Mouse (Mus musculus) intestine, postnatal 0 days (tissue): ENCODE results near the gene Dazl. TPM values are rescaled to one million over a fixed set of nuclear protein-coding genes. Genes with fewer than 3 reads are reported as not detected.
"Not testable (repeated sequence)": the region's sequence is repeated elsewhere in the genome, so short reads cannot be mapped to it uniquely, and the experiment has no call there.

Source experiments
- ATAC-seq: fragments of 200-750 bp; cut with Nextera tagmentation; 2 replicates; pipeline ENCODE4 v1.8.0; 2017; ENCODE audit warnings: mild to moderate bottlenecking, moderate TSS enrichment, moderate library complexity
- H3K27ac ChIP-seq: fragments of 300-500 bp; sonication (generic); 2 replicates; pipeline ENCODE4 v1.5.1; 2014; ENCODE audit warnings: mild to moderate bottlenecking, low read depth, low read length, moderate library complexity
- H3K27me3 ChIP-seq: fragments of 300-500 bp; sonication (generic); replicated peaks from 2 replicates; pipeline ENCODE4 v1.6.1; 2014; ENCODE audit warnings: low read length, mixed read lengths; ENCODE audit not compliant: control insufficient read depth, insufficient read depth
- H3K36me3 ChIP-seq: fragments of 300-500 bp; sonication (generic); 2 replicates; pipeline ENCODE4 v1.6.1; 2014; ENCODE audit warnings: mild to moderate bottlenecking, moderate library complexity; ENCODE audit not compliant: control insufficient read depth, insufficient read depth
- H3K4me1 ChIP-seq: fragments of 300-500 bp; sonication (generic); replicated peaks from 2 replicates; pipeline ENCODE4 v1.6.1; 2014; ENCODE audit warnings: antibody characterized with exemption, low read length, mixed read lengths; ENCODE audit not compliant: control insufficient read depth, insufficient read depth
- H3K4me2 ChIP-seq: fragments of 300-500 bp; sonication (generic); replicated peaks from 2 replicates; pipeline ENCODE4 v1.6.1; 2014; ENCODE audit warnings: low read depth, mild to moderate bottlenecking, moderate library complexity
- H3K4me3 ChIP-seq: fragments of 300-500 bp; sonication (generic); 2 replicates; pipeline ENCODE4 v1.5.1; 2014; ENCODE audit warnings: low read depth, low read length
- H3K9ac ChIP-seq: fragments of 300-500 bp; sonication (generic); 2 replicates; pipeline ENCODE4 v1.6.1; 2014; ENCODE audit warnings: mild to moderate bottlenecking, low read depth, low read length
- H3K9me3 ChIP-seq: fragments of 300-500 bp; sonication (generic); 2 replicates; pipeline ENCODE4 v1.6.1; 2016; ENCODE audit warnings: mixed run types; ENCODE audit not compliant: control insufficient read depth
- CTCF ChIP-seq: sonication (generic); IDR thresholded peaks from 2 replicates; pipeline ENCODE4 v1.5.1; 2016; ENCODE audit warnings: low read depth, mild to moderate bottlenecking, control low read depth, antibody characterized with exemption, moderate library complexity
- WGBS: fragments of 180-500 bp; shearing (Covaris S2); extraction: QIAGEN DNeasy Blood & Tissue Kit; methylation state at CpG from one replicate; pipeline ENCODE4 v1.1.7; 2014; 5-methylcytosine and 5-hydroxymethylcytosine counted together
- polyA plus RNA-seq: library from polyadenylated mRNA; unstranded; fragments of >200 nt; fragmentation: Nextera tagmentation; extraction: Ambion mirVana; gene quantifications from 2 replicates; pipeline ENCODE4 v1.2.1, GENCODE M21; 2015

Dazl gene
- polyA plus RNA-seq, 1 experiment from 2014 or later, result 0.25 TPM

DNA sequence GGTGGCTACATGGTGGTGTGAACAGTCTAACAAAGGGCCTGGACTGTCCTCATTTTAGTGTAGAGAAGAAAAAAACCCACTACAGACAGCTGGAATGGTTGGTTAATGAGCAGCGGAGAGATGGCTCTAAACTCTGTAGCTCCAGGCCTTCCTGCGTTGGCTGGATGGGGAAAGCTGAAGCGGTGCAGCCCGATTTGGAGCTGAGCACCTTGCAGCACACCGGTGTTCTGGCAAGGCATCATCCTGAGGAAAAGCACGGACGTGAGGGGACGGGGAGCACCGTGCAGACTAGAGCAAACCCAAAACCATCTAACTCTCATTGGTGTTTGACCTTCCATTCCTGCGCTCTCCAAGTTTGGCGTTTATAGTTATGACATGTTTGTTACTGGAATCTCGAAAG is 1.3 kb upstream of the Dazl start:
- no peak for TF ChIP-seq CTCF
- ATAC-seq, result no peak
- no peak overlapping the region for H3K27ac ChIP-seq
- H3K36me3 ChIP-seq, result no peaks in the 10 kb centered on the region
- no peak overlapping the region for H3K4me2 ChIP-seq
- no peak overlapping the region for H3K4me3 ChIP-seq
- no peak overlapping the region for H3K9ac ChIP-seq
- no peaks in the 10 kb centered on the region for H3K27me3 ChIP-seq
- peaks cover 3% of the 10 kb centered on the region; the same call in 1 of the 2 replicates for H3K9me3 ChIP-seq
- 91% methylated on average over 12 of the region's 12 CpGs for WGBS
- no peaks in the 10 kb centered on the region for H3K4me1 ChIP-seq

DNA sequence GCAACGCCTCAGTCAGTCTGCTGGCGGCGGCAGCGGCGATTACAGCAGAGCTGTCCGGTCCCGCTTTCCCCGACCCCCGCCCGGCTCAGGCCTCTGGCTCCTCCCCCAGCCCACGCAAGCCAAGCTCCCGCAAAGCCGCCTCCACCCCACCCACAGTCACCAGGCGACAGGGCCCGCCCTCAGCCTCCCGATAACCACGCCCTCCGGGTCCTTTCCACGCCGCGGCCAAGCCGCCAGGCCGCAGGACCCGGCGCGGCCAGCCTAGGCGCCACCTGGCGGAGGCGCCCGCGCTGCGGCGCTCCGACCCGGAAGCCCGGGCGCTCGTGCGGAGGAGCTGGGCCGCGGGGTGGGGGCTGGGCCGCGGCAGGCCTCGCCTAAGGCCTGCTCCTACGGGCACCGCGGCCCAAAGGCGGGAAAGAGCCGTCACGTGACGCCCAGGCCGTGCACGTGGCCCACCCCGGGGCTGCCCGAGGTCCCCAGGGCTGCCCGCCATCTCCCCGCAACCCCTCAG is 720 bp downstream of the Dazl start:
- H3K9me3 ChIP-seq, result peaks cover 3% of the 10 kb centered on the region; the same call in 1 of the 2 replicates

DNA sequence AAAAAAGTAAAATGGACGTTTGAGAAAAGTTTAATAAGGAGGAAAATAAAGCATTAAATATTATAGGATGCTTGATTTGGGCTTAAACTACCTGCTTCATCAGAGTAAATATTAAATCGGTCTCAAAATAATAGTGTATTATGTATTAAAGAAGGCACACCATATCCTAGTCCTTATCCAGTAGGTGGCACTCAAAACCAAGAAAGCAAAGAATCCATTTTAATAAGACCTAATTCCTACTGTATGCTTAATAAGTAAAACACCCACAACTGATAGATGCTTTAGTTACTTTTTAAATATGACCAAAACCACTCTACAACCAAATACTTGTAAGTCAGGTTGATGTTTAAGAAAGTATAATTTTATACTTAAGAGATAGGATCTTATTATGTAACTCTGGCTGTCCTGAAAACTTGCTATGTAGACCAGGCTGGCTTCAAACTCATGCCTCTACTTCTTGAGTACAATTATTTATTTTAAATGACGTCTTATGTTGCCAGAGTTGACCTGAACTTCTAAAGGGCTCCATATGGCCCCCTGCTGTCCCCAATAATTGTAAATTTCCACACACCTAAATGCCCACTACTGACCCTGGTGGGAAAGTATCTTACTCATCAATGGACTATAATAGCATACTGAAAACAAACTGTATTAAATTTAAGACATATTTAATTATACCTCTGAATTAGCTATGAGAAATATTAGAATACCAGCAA is 1.8 kb downstream of the Dazl start:
- H3K9ac ChIP-seq, result no peak overlapping the region
- TF ChIP-seq CTCF, result peak; percentile 84
- 10% methylated on average over 3 of the region's 3 CpGs for WGBS

More for the DNA sequence above, 720 bp downstream of the Dazl start:
- Histone ChIP-seq H3K4me2 (peak overlapping the region; percentile 72), H3K27me3 (no peaks in the 10 kb centered on the region), H3K4me3 (peak overlapping the region; percentile 46), H3K27ac (peak overlapping the region; percentile 55; the same call in 1 of the 2 replicates), H3K4me1 (no peaks in the 10 kb centered on the region), H3K36me3 (no peaks in the 10 kb centered on the region), H3K9ac (peak overlapping the region; percentile 47)
- 4% methylated on average over 55 of the region's 57 CpGs for whole genome bisulfite sequencing
- ATAC-seq, result peak; percentile 96
- peak; percentile 71 for TF ChIP-seq CTCF

DNA sequence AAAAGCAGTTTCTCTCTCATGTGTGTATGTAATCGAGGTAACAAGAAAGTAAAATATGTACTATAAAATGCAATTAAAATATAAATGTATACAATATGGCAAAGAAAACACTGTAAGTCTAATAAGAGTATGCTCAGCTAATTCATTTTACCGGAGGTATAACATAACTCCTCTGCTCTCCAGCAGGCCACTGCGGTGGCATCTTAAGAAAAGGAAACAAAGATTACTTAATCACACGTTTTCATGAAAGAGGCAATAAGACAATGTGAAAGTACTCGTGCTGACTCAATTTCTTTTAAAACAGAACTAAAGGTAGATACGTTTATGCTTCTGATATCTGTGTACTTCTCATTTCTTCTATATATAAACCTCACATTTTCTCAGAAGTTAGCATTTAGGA is 8.6 kb downstream of the Dazl start:
- no peaks in the 10 kb centered on the region for H3K9me3 ChIP-seq
- H3K9ac ChIP-seq, result no peak overlapping the region
- H3K4me3 ChIP-seq, result no peak overlapping the region
- no peaks in the 10 kb centered on the region for H3K27me3 ChIP-seq
- no peaks in the 10 kb centered on the region for H3K4me1 ChIP-seq
- WGBS, result 68% methylated on average over 6 of the region's 6 CpGs
- no peak overlapping the region for H3K27ac ChIP-seq
- no peak for TF ChIP-seq CTCF
- no peak for ATAC-seq
- H3K4me2 ChIP-seq, result no peak overlapping the region
- no peaks in the 10 kb centered on the region for H3K36me3 ChIP-seq

More for the DNA sequence above, 1.8 kb downstream of the Dazl start:
- H3K4me3 ChIP-seq, result no peak overlapping the region
- H3K4me1 ChIP-seq, result no peaks in the 10 kb centered on the region
- no peak overlapping the region for H3K4me2 ChIP-seq
- no peaks in the 10 kb centered on the region for H3K36me3 ChIP-seq
- no peaks in the 10 kb centered on the region for H3K27me3 ChIP-seq
- ATAC-seq, result no peak
- H3K27ac ChIP-seq, result no peak overlapping the region
- H3K9me3 ChIP-seq, result peaks cover 3% of the 10 kb centered on the region; the same call in 1 of the 2 replicates

DNA sequence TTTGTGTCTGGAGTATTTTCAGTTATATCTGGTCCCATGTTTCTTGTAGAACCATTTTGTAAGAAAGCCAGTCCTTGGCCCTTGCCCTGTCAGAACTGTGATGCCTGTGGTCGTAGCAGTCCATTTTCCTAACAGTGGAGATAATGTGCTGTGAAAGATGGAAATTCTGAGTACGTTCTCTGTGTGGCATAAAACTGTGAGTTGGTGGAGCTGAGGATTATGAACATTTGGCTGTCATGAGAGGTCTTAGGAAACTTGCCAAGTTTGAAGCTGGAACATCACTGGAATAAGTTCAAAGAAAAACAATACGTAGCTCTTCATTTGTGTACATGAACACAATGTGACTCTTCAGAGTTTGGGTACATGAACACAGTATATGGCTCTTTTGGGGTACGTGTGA is 31.8 kb downstream of the Dazl start:
- H3K9ac ChIP-seq, ATAC-seq, H3K9me3 ChIP-seq, H3K4me3 ChIP-seq, H3K36me3 ChIP-seq, H3K4me2 ChIP-seq, H3K27me3 ChIP-seq, H3K4me1 ChIP-seq, H3K27ac ChIP-seq: not testable (repeated sequence)
- 64% methylated on average over 4 of the region's 4 CpGs for WGBS

DNA sequence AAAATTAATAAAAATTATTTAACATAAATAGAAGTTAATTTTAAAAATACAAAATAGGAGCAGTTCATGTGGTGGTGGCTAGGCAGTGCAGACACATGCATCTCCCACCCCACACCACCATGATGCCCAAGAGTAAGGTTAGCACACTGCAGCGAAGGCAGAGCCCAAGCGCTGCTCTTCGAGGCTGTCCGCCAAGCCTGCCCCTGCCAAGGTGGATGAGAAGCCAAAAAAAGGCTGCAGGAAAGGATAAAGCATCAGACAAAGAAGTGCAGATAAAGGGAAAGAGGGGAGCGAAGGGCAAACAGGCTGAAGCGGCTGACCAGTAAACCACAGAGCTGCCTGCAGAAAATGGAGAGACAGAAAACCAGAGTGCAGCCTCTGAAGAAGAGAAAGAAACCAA is 32.6 kb downstream of the Dazl start:
- no peak overlapping the region for H3K27ac ChIP-seq
- WGBS, result 88% methylated on average over 6 of the region's 6 CpGs

More for the DNA sequence above, 32.6 kb downstream of the Dazl start:
- TF ChIP-seq CTCF, result no peak
- no peaks in the 10 kb centered on the region for H3K9me3 ChIP-seq
- no peaks in the 10 kb centered on the region for H3K27me3 ChIP-seq
- H3K9ac ChIP-seq, result no peak overlapping the region
- H3K36me3 ChIP-seq, result no peaks in the 10 kb centered on the region
- no peak overlapping the region for H3K4me3 ChIP-seq
- ATAC-seq, result no peak
- no peaks in the 10 kb centered on the region for H3K4me1 ChIP-seq
- H3K4me2 ChIP-seq, result no peak overlapping the region
